Mouse (Mus musculus) cerebellum, adult 9-10 months (tissue): ENCODE measurements around the gene Hddc2.

Experiments
- DNase-seq: peaks from one replicate; pipeline ENCODE4 v3.0.0; 2022

Hddc2 gene

GRCm38 (mm10) chr10:31312865-31313848, at the start of gene Hddc2:
TSS of gene Hddc2 (plus strand) at chr10:31313383.
- peak; percentile 60 for DNase-seq

GRCm38 (mm10) chr10:31272738-31273137, 40.4 kb upstream of the Hddc2 start:
- no peak for DNase-seq

- no peak for DNase-seq
These were observed 40.0 kb upstream of the Hddc2 start for GRCm38 (mm10) chr10:31273171-31273570.

GRCm38 (mm10) chr10:31287787-31288186, 25.4 kb upstream of the Hddc2 start:
- DNase-seq: no peak

- DNase-seq: no peak
These were observed 24.3 kb upstream of the Hddc2 start for GRCm38 (mm10) chr10:31288697-31289390.

GRCm38 (mm10) chr10:31295705-31296104, 17.5 kb upstream of the Hddc2 start:
- no peak for DNase-seq

- no peak for DNase-seq
These were observed 16.7 kb upstream of the Hddc2 start for GRCm38 (mm10) chr10:31296458-31296857.

GRCm38 (mm10) chr10:31297106-31297505, 16.1 kb upstream of the Hddc2 start:
- no peak for DNase-seq

- no peak for DNase-seq
These were observed 14.9 kb upstream of the Hddc2 start for GRCm38 (mm10) chr10:31298263-31298662.

GRCm38 (mm10) chr10:31298921-31299574, 14.1 kb upstream of the Hddc2 start:
- DNase-seq: peak; percentile 64

- DNase-seq: no peak
These were observed 12.9 kb upstream of the Hddc2 start for GRCm38 (mm10) chr10:31300292-31300691.

- DNase-seq: no peak
These were observed 9.7 kb upstream of the Hddc2 start for GRCm38 (mm10) chr10:31303446-31303845.

- no peak for DNase-seq
These were observed 6.1 kb upstream of the Hddc2 start for GRCm38 (mm10) chr10:31307024-31307598.

- DNase-seq: no peak
These were observed 5.3 kb downstream of the Hddc2 start for GRCm38 (mm10) chr10:31318491-31318890.

GRCm38 (mm10) chr10:31329436-31329835, 16.3 kb downstream of the Hddc2 start:
- no peak for DNase-seq

- DNase-seq: no peak
These were observed 17.2 kb downstream of the Hddc2 start for GRCm38 (mm10) chr10:31330286-31330962.

GRCm38 (mm10) chr10:31331225-31331775, 18.1 kb downstream of the Hddc2 start:
- DNase-seq: no peak

- DNase-seq: no peak
These were observed 23.2 kb downstream of the Hddc2 start for GRCm38 (mm10) chr10:31336432-31336831.

- DNase-seq: no peak
These were observed 33.2 kb downstream of the Hddc2 start for GRCm38 (mm10) chr10:31346401-31346800.

- DNase-seq: no peak
These were observed 37.9 kb downstream of the Hddc2 start for GRCm38 (mm10) chr10:31351056-31351455.

- no peak for DNase-seq
These were observed 39.8 kb downstream of the Hddc2 start for GRCm38 (mm10) chr10:31352845-31353427.

- no peak for DNase-seq
These were observed 41.0 kb downstream of the Hddc2 start for GRCm38 (mm10) chr10:31354141-31354540.
